Mouse (Mus musculus) liver, adult 2 months (tissue): ENCODE data around the gene Cenpu. TPM values are rescaled to one million over a fixed set of nuclear protein-coding genes. Genes with fewer than 3 reads are reported as not detected.

Experiments
- DNase-seq: peaks from one replicate; pipeline ENCODE4 v3.0.0-alpha.2; 2011; ENCODE audit warnings: low read depth, low spot score; ENCODE audit errors: extremely low read depth
- H3K27ac ChIP-seq: fragments of 200-500 bp; replicated peaks from 2 replicates; pipeline ENCODE4 v1.5.1; 2012; ENCODE audit warnings: low read depth, mild to moderate bottlenecking, control low read depth, inconsistent platforms, low read length; ENCODE audit not compliant: insufficient read depth
- H3K27me3 ChIP-seq: fragments of 200-500 bp; 2 replicates; pipeline ENCODE4 v1.6.1; 2012; ENCODE audit warnings: mild to moderate bottlenecking, moderate library complexity, low read length, inconsistent platforms; ENCODE audit not compliant: control insufficient read depth, insufficient read depth
- H3K36me3 ChIP-seq: fragments of 200-500 bp; 2 replicates; pipeline ENCODE4 v1.6.1; 2012; ENCODE audit warnings: low read length, inconsistent platforms; ENCODE audit not compliant: control insufficient read depth, insufficient read depth
- H3K4me1 ChIP-seq: fragments of 200-500 bp; 2 replicates; pipeline ENCODE4 v1.6.1; 2011; ENCODE audit warnings: low read length; ENCODE audit not compliant: control insufficient read depth, insufficient read depth
- H3K4me3 ChIP-seq: fragments of 200-500 bp; 2 replicates; pipeline ENCODE4 v1.5.1; 2011; ENCODE audit warnings: low read depth, mild to moderate bottlenecking, control low read depth, low read length, moderate library complexity; ENCODE audit not compliant: insufficient read depth
- H3K79me2 ChIP-seq: fragments of 200-500 bp; 2 replicates; pipeline ENCODE4 v1.6.1; 2012; ENCODE audit warnings: inconsistent platforms, mild to moderate bottlenecking, low read length, moderate library complexity; ENCODE audit not compliant: control insufficient read depth, insufficient read depth
- H3K9ac ChIP-seq: fragments of 200-500 bp; 2 replicates; pipeline ENCODE4 v1.6.1; 2012; ENCODE audit warnings: low read depth, mild to moderate bottlenecking, control low read depth, inconsistent platforms, low read length
- CTCF ChIP-seq: fragments of 200-500 bp; IDR thresholded peaks from 2 replicates; pipeline ENCODE4 v1.5.1; 2011; ENCODE audit warnings: low read depth, low read length, control low read depth
- POLR2A ChIP-seq: fragments of 200-500 bp; IDR thresholded peaks from 2 replicates; pipeline ENCODE4 v1.6.1; 2011; ENCODE audit warnings: low read length, control low read depth; ENCODE audit not compliant: insufficient read depth; ENCODE audit errors: extremely low read depth
- WGBS: fragments of 180-500 bp; shearing (Covaris S2); methylation state at CpG from one replicate; pipeline ENCODE4 v1.1.7; 2018; 5-methylcytosine and 5-hydroxymethylcytosine counted together
- polyA plus RNA-seq: library from polyadenylated mRNA; depleted of rRNA; stranded (reverse); fragments of >200 nt; gene quantifications from 2 replicates; pipeline ENCODE4 v1.2.3, GENCODE M21; 2012
- total RNA-seq: library from RNA; depleted of rRNA; stranded (reverse); fragments of >200 nt; gene quantifications from 2 replicates; pipeline ENCODE4 v1.2.3, GENCODE M21; 2014

Gene Cenpu
- total and polyA plus RNA-seq, 2 experiments: 0.44 to 0.65 TPM

DNA sequence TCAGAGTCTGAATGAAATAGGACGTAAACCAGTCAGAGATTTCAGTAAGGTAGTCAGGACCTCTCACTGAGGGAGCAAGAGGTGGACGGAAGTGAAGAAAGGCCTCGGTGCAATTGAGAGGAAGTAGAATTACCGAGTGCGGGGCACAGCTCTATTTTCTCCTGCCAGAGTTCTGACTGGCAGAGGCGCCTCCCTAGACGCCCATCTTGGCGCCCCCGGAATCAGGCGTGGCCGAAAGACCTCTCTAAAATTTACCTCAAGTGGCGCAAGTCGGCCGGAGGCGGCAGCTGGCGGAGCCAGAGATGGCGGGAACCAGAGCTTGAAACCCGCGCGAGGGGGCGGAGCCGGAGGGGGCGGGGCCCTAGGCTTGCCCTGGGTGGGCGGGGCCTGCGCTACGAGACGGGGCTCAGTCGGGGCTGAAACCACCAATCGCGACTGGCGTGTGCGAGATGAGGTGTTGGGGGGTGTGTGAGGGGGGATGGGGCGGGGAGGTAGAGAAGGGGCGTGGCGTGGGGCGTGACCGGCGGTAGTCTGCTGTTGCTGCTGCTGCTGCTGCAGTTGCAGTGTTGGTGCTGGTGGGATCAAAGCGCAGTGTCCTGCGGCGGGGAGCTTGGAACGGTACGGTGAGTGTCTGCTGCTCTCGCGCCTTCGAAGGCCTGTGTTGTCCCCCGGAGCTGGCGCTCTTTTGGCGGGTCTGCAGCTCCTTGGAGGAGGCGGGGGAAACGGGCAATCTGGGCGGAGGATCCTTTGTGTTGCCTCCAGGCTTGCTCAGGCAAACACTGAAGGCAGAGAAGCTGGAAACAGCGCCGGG, 65.3 kb downstream of the Cenpu start, which contains the start of the genes Primpol and Casp3:
Gene Primpol, minus strand, starts transcription at position 334 of the 811 bp plus-strand sequence.
Gene Casp3, plus strand, starts transcription at position 413 of the 811 bp plus-strand sequence.
- WGBS: under 1% methylated on average over 54 of the region's 54 CpGs
- Histone ChIP-seq H3K4me1 (peaks cover 10% of the 10 kb centered on the region; the same call in 1 of the 2 replicates), H3K27me3 (no peaks in the 10 kb centered on the region), H3K79me2 (peaks cover 11% of the 10 kb centered on the region; the same call in 1 of the 2 replicates), H3K4me3 (peak within 1 kb of the TSS; percentile 79), H3K36me3 (no peaks in the 10 kb centered on the region), H3K9ac (peak within 1 kb of the TSS; percentile 85), H3K27ac (peak within 1 kb of the TSS; percentile 70)
- TF ChIP-seq CTCF (no peak), POLR2A (peak; percentile 96)
- peak; percentile 85 for DNase-seq

- Histone ChIP-seq H3K4me3 (peak overlapping the region; percentile 79), H3K4me1 (peaks cover 10% of the 10 kb centered on the region; the same call in 1 of the 2 replicates), H3K79me2 (peaks cover 12% of the 10 kb centered on the region; the same call in 1 of the 2 replicates), H3K9ac (peak overlapping the region; percentile 85), H3K27ac (peak overlapping the region; percentile 55), H3K36me3 (no peaks in the 10 kb centered on the region), H3K27me3 (no peaks in the 10 kb centered on the region)
- TF ChIP-seq CTCF: no peak
- no peak for TF ChIP-seq POLR2A
- peak; percentile 33 for DNase-seq
- WGBS: 3% methylated on average over 38 of the region's 38 CpGs
Measured at GRCm38 (mm10) chr8:46617690-46618620, 66.1 kb downstream of the Cenpu start.

GRCm38 (mm10) chr8:46618639-46619320, 67.0 kb downstream of the Cenpu start:
- Histone ChIP-seq H3K27me3 (no peaks in the 10 kb centered on the region), H3K27ac (0 out of 2 replicates have a peak overlapping the region, but pooled peaks have one; percentile 2), H3K4me1 (peaks cover 10% of the 10 kb centered on the region; the same call in 1 of the 2 replicates), H3K9ac (peak overlapping the region; percentile 85), H3K79me2 (peaks cover 13% of the 10 kb centered on the region; the same call in 1 of the 2 replicates), H3K36me3 (no peaks in the 10 kb centered on the region), H3K4me3 (peak overlapping the region; percentile 79)
- no peak for TF ChIP-seq CTCF
- no peak for TF ChIP-seq POLR2A
- WGBS: 9% methylated on average over 10 of the region's 10 CpGs
- peak; percentile 56 for DNase-seq

GRCm38 (mm10) chr8:46622446-46623270, 70.8 kb downstream of the Cenpu start:
- no peaks in the 10 kb centered on the region for H3K27me3 ChIP-seq
- no peaks in the 10 kb centered on the region for H3K36me3 ChIP-seq
- no peak overlapping the region for H3K9ac ChIP-seq
- TF ChIP-seq POLR2A: no peak
- no peak for TF ChIP-seq CTCF
- no peak overlapping the region for H3K27ac ChIP-seq
- no peak overlapping the region for H3K4me3 ChIP-seq
- WGBS: 91% methylated on average over 9 of the region's 9 CpGs
- no peak for DNase-seq
- peaks cover 20% of the 10 kb centered on the region; the same call in 1 of the 2 replicates for H3K79me2 ChIP-seq
- H3K4me1 ChIP-seq: peaks cover 14% of the 10 kb centered on the region; the same call in 1 of the 2 replicates
